Mouse (Mus musculus) hindbrain, embryonic 16.5 days (tissue): ENCODE data around the gene Emg1. TPM values are rescaled to one million over a fixed set of nuclear protein-coding genes. Genes with fewer than 3 reads are reported as not detected.

Experiments used
- ATAC-seq: fragments of 200-750 bp; cut with Nextera tagmentation; 2 replicates; pipeline ENCODE4 v1.8.0; 2017; ENCODE audit warnings: moderate TSS enrichment, moderate library complexity
- H3K27ac ChIP-seq: fragments of 300-500 bp; sonication (generic); 2 replicates; pipeline ENCODE4 v1.5.1; 2014; ENCODE audit warnings: low read depth, mild to moderate bottlenecking, control low read depth, low read length, moderate library complexity
- H3K27me3 ChIP-seq: fragments of 300-500 bp; sonication (generic); replicated peaks from 2 replicates; pipeline ENCODE4 v1.6.1; 2014; ENCODE audit warnings: low read length; ENCODE audit not compliant: control insufficient read depth, insufficient read depth
- H3K36me3 ChIP-seq: fragments of 300-500 bp; sonication (generic); 2 replicates; pipeline ENCODE4 v1.6.1; 2014; ENCODE audit warnings: mild to moderate bottlenecking, low read length, moderate library complexity, mixed read lengths; ENCODE audit not compliant: control insufficient read depth, insufficient read depth
- H3K4me1 ChIP-seq: fragments of 300-500 bp; sonication (generic); 2 replicates; pipeline ENCODE4 v1.6.1; 2014; ENCODE audit warnings: low read depth, low read length; ENCODE audit not compliant: control insufficient read depth, insufficient read depth
- H3K4me2 ChIP-seq: fragments of 300-500 bp; sonication (generic); 2 replicates; pipeline ENCODE4 v1.6.1; 2014; ENCODE audit warnings: mild to moderate bottlenecking, low read length, control low read depth, moderate library complexity
- H3K4me3 ChIP-seq: fragments of 300-500 bp; sonication (generic); 2 replicates; pipeline ENCODE4 v1.5.1; 2014; ENCODE audit warnings: mild to moderate bottlenecking, low read length, control low read depth, moderate library complexity
- H3K9ac ChIP-seq: fragments of 300-500 bp; sonication (generic); 2 replicates; pipeline ENCODE4 v1.6.1; 2014; ENCODE audit warnings: low read depth, mild to moderate bottlenecking, control low read depth, low read length, moderate library complexity
- H3K9me3 ChIP-seq: fragments of 300-500 bp; sonication (generic); 2 replicates; pipeline ENCODE4 v1.6.1; 2014; ENCODE audit warnings: mild to moderate bottlenecking, low read length, moderate library complexity; ENCODE audit not compliant: control insufficient read depth
- WGBS: fragments of 180-500 bp; shearing (Covaris S2); extraction: QIAGEN DNeasy Blood & Tissue Kit; methylation state at CpG from one replicate; pipeline ENCODE4 v1.1.7; 2014; 5-methylcytosine and 5-hydroxymethylcytosine counted together
- polyA plus RNA-seq: library from polyadenylated mRNA; unstranded; fragments of >200 nt; fragmentation: Nextera tagmentation; extraction: Ambion mirVana; gene quantifications from 2 replicates; pipeline ENCODE4 v1.2.1, GENCODE M21; 2015

The Emg1 gene
- polyA plus RNA-seq, 1 experiment from 2014 or later: 108 TPM

GRCm38 (mm10) chr6:124718703-124719102, 6.7 kb upstream of the Emg1 start:
- ATAC-seq: no peak
- Histone ChIP-seq H3K27me3 (no peaks in the 10 kb centered on the region), H3K9me3 (no peaks in the 10 kb centered on the region), H3K36me3 (peaks cover 26% of the 10 kb centered on the region), H3K4me2 (no peak overlapping the region), H3K9ac (no peak overlapping the region), H3K4me3 (no peak overlapping the region), H3K4me1 (peaks cover 4% of the 10 kb centered on the region), H3K27ac (no peak overlapping the region)
- 64% methylated on average over 16 of the region's 16 CpGs for WGBS

- H3K4me1 ChIP-seq: peaks cover 12% of the 10 kb centered on the region
- ATAC-seq: no peak
- H3K9ac ChIP-seq: no peak overlapping the region
- no peak overlapping the region for H3K4me3 ChIP-seq
- no peak overlapping the region for H3K27ac ChIP-seq
- no peaks in the 10 kb centered on the region for H3K9me3 ChIP-seq
- no peaks in the 10 kb centered on the region for H3K27me3 ChIP-seq
- 84% methylated on average over 13 of the region's 13 CpGs for whole genome bisulfite sequencing
- H3K4me2 ChIP-seq: no peak overlapping the region
- peaks cover 26% of the 10 kb centered on the region for H3K36me3 ChIP-seq
Measured at GRCm38 (mm10) chr6:124717968-124718367, 6.0 kb upstream of the Emg1 start.

- H3K27me3 ChIP-seq: no peaks in the 10 kb centered on the region
- WGBS: 61% methylated on average over 20 of the region's 20 CpGs
- no peak overlapping the region for H3K9ac ChIP-seq
- H3K9me3 ChIP-seq: no peaks in the 10 kb centered on the region
- H3K4me1 ChIP-seq: peaks cover 15% of the 10 kb centered on the region
- H3K4me2 ChIP-seq: no peak overlapping the region
- ATAC-seq: no peak
- 0 out of 2 replicates have a peak overlapping the region, but pooled peaks have one; percentile 3 for H3K27ac ChIP-seq
- H3K4me3 ChIP-seq: no peak overlapping the region
- H3K36me3 ChIP-seq: peaks cover 26% of the 10 kb centered on the region
Measured at GRCm38 (mm10) chr6:124716864-124717490, 5.0 kb upstream of the Emg1 start.

- H3K9ac ChIP-seq: peak overlapping the region; percentile 93
- no peaks in the 10 kb centered on the region for H3K9me3 ChIP-seq
- peak overlapping the region; percentile 92 for H3K4me3 ChIP-seq
- WGBS: 13% methylated on average over 11 of the region's 11 CpGs
- peaks cover 26% of the 10 kb centered on the region for H3K36me3 ChIP-seq
- no peak for ATAC-seq
- H3K27me3 ChIP-seq: no peaks in the 10 kb centered on the region
- peak overlapping the region; percentile 95 for H3K4me2 ChIP-seq
- peaks cover 30% of the 10 kb centered on the region for H3K4me1 ChIP-seq
- peak overlapping the region; percentile 87; the same call in 1 of the 2 replicates for H3K27ac ChIP-seq
Measured at GRCm38 (mm10) chr6:124712918-124713317, 940 bp upstream of the Emg1 start.

- no peak overlapping the region for H3K4me2 ChIP-seq
- peaks cover 15% of the 10 kb centered on the region for H3K36me3 ChIP-seq
- no peaks in the 10 kb centered on the region for H3K9me3 ChIP-seq
- no peak overlapping the region for H3K4me3 ChIP-seq
- no peak overlapping the region for H3K27ac ChIP-seq
- H3K27me3 ChIP-seq: no peaks in the 10 kb centered on the region
- 96% methylated on average over 10 of the region's 10 CpGs for WGBS
- ATAC-seq: no peak
- no peak overlapping the region for H3K9ac ChIP-seq
- H3K4me1 ChIP-seq: peaks cover 22% of the 10 kb centered on the region
Measured at GRCm38 (mm10) chr6:124708289-124708889, 3.6 kb downstream of the Emg1 start.

- H3K27ac ChIP-seq: no peak overlapping the region
- no peak for ATAC-seq
- H3K27me3 ChIP-seq: no peaks in the 10 kb centered on the region
- peaks cover 12% of the 10 kb centered on the region for H3K4me1 ChIP-seq
- 85% methylated on average over 5 of the region's 5 CpGs for WGBS
- H3K4me3 ChIP-seq: no peak overlapping the region
- no peak overlapping the region for H3K9ac ChIP-seq
- H3K36me3 ChIP-seq: peaks cover 22% of the 10 kb centered on the region
- no peaks in the 10 kb centered on the region for H3K9me3 ChIP-seq
- H3K4me2 ChIP-seq: no peak overlapping the region
Measured at GRCm38 (mm10) chr6:124706061-124706627, 5.8 kb downstream of the Emg1 start.

- Histone ChIP-seq H3K4me3 (no peak overlapping the region), H3K9ac (no peak overlapping the region), H3K4me1 (no peaks in the 10 kb centered on the region), H3K4me2 (no peak overlapping the region), H3K9me3 (no peaks in the 10 kb centered on the region), H3K36me3 (peaks cover 25% of the 10 kb centered on the region), H3K27me3 (no peaks in the 10 kb centered on the region), H3K27ac (no peak overlapping the region)
- no peak for ATAC-seq
- WGBS: 95% methylated on average over 2 of the region's 2 CpGs
Measured at GRCm38 (mm10) chr6:124704417-124704816, 7.6 kb downstream of the Emg1 start.

- no peak overlapping the region for H3K4me3 ChIP-seq
- H3K27ac ChIP-seq: no peak overlapping the region
- no peaks in the 10 kb centered on the region for H3K27me3 ChIP-seq
- no peak overlapping the region for H3K9ac ChIP-seq
- H3K4me1 ChIP-seq: no peaks in the 10 kb centered on the region
- ATAC-seq: no peak
- H3K4me2 ChIP-seq: no peak overlapping the region
- H3K9me3 ChIP-seq: no peaks in the 10 kb centered on the region
- peaks cover 25% of the 10 kb centered on the region for H3K36me3 ChIP-seq
- WGBS: 79% methylated on average over 7 of the region's 7 CpGs
Measured at GRCm38 (mm10) chr6:124703789-124704188, 8.2 kb downstream of the Emg1 start.

GRCm38 (mm10) chr6:124702784-124703103, 9.2 kb downstream of the Emg1 start:
- Histone ChIP-seq H3K36me3 (peaks cover 25% of the 10 kb centered on the region), H3K4me1 (no peaks in the 10 kb centered on the region), H3K9me3 (no peaks in the 10 kb centered on the region), H3K4me3 (no peak overlapping the region), H3K27me3 (no peaks in the 10 kb centered on the region), H3K27ac (no peak overlapping the region), H3K4me2 (no peak overlapping the region), H3K9ac (no peak overlapping the region)
- WGBS: 46% methylated on average over 3 of the region's 3 CpGs
- ATAC-seq: peak; percentile 77
